Mouse (Mus musculus): ENCODE measurements around the gene Gcgr. TPM values are rescaled to one million over a fixed set of nuclear protein-coding genes. Genes with fewer than 3 reads are reported as not detected.

Gene Gcgr
- polyA plus RNA-seq, 1 experiment from 2014 or later: 0.32 TPM

DNA sequence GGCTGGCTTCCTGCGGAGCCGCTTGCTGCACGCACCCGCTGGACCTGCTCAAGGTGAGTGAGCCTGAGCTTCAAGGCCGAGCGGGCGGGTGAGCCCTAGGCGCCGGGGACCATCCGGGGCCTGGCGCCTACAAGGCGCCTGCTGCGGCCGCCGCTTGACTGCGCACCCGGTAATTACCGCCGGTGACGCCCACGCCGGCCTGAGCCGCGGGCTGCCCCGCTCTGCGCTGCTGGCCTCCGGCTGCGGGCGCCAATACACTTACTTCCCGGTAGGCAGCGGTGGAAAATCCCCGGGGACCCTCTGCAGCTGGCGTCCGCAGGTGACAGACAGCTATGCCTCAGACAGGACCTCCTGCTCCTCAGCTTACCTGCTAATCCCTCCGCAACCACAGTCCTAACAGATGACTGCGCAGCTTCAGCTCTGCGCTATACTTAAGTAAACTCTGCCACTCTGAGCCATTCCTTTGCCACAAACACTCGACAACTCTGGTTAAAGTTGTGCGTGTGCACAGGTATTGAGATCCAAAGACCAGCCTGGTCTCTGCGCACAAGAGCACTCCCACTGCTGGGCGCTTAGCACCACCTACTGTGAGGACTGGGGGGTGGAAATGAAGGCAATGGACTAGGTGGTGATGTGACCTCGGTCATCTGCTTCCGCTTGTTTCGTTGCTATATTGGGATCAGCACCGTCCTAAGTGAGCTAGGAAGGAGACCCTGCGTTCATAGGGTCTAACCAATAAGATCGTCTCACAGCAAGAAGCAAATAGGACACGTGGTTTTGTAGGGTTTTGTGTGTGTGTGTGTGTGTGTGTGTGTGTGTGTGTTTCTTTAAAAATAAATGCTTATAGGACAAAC lies 38.2 kb upstream of the Gcgr start:
- Histone ChIP-seq H3K4me1 (replicated peaks; ENCODE audit: control insufficient read depth, insufficient read depth, low read length) (peaks cover 28% of the 10 kb centered on the region), H3K4me3 (replicated peaks; ENCODE audit: low read length) (peak overlapping the region; percentile 77), H3K27ac (peak overlapping the region; percentile 72), H3K9ac (peak overlapping the region; percentile 75), H3K36me3 (replicated peaks; ENCODE audit: control insufficient read depth, insufficient read depth) (peaks cover 59% of the 10 kb centered on the region), H3K27me3 (ENCODE audit: control insufficient read depth, insufficient read depth, low read length) (no peaks in the 10 kb centered on the region), H3K4me2 (replicated peaks) (peak overlapping the region; percentile 86), H3K9me3 (ENCODE audit: control insufficient read depth, low read length) (no peaks in the 10 kb centered on the region)
- WGBS: under 1% methylated on average over 48 of the region's 48 CpGs
- peak; percentile 50 for DNase-seq (ENCODE audit: low spot score)
- ATAC-seq (ENCODE audit: low FRiP score): peak; percentile 49

- DNase-seq (ENCODE audit: low spot score) (no peak), ATAC-seq (ENCODE audit: low FRiP score) (no peak)
- Histone ChIP-seq H3K36me3 (replicated peaks; ENCODE audit: control insufficient read depth, insufficient read depth) (peaks cover 59% of the 10 kb centered on the region), H3K4me3 (replicated peaks; ENCODE audit: low read length) (peak overlapping the region; percentile 77), H3K4me1 (replicated peaks; ENCODE audit: control insufficient read depth, insufficient read depth, low read length) (peaks cover 28% of the 10 kb centered on the region), H3K9me3 (ENCODE audit: control insufficient read depth, low read length) (no peaks in the 10 kb centered on the region), H3K27me3 (ENCODE audit: control insufficient read depth, insufficient read depth, low read length) (no peaks in the 10 kb centered on the region), H3K4me2 (replicated peaks) (peak overlapping the region; percentile 86), H3K27ac (peak overlapping the region; percentile 72), H3K9ac (peak overlapping the region; percentile 75)
- WGBS: 24% methylated on average over 3 of the region's 3 CpGs
These were observed 37.7 kb upstream of the Gcgr start for GRCm38 (mm10) chr11:120492878-120493203.

GRCm38 (mm10) chr11:120493351-120493750 lies 37.1 kb upstream of the Gcgr start:
- peaks cover 28% of the 10 kb centered on the region for H3K4me1 ChIP-seq (replicated peaks; ENCODE audit: control insufficient read depth, insufficient read depth, low read length)
- no peak for ATAC-seq (ENCODE audit: low FRiP score)
- H3K4me3 ChIP-seq (replicated peaks; ENCODE audit: low read length): peak overlapping the region; percentile 77
- no peaks in the 10 kb centered on the region for H3K9me3 ChIP-seq (ENCODE audit: control insufficient read depth, low read length)
- peak overlapping the region; percentile 75 for H3K9ac ChIP-seq
- peaks cover 59% of the 10 kb centered on the region for H3K36me3 ChIP-seq (replicated peaks; ENCODE audit: control insufficient read depth, insufficient read depth)
- H3K4me2 ChIP-seq (replicated peaks): peak overlapping the region; percentile 86
- WGBS: 61% methylated on average over 3 of the region's 3 CpGs
- H3K27ac ChIP-seq: peak overlapping the region; percentile 72; the same call in 1 of the 2 replicates
- no peak for DNase-seq (ENCODE audit: low spot score)
- H3K27me3 ChIP-seq (ENCODE audit: control insufficient read depth, insufficient read depth, low read length): no peaks in the 10 kb centered on the region

DNA sequence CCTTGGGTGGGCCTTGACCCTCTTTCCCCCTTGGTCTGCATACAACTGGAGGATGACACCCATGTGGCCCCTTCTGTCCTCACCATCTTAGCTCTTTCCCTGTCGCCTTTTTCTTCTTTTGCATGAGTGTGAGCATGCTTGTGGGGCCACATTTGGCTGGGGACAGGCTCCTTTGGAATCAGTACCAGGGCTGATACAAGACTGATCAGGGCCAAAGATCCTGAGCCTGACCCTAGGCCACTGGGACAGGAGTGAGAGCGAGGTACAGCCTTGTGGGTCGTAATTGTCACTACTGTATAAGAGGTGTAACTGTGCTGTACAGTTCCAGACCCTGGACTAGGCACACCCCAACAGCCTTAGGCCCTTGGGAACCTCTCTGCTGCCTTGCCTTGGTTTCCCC lies 36.6 kb upstream of the Gcgr start:
- DNase-seq (ENCODE audit: low spot score) (no peak), ATAC-seq (ENCODE audit: low FRiP score) (no peak)
- Histone ChIP-seq H3K4me1 (replicated peaks; ENCODE audit: control insufficient read depth, insufficient read depth, low read length) (peaks cover 28% of the 10 kb centered on the region), H3K36me3 (replicated peaks; ENCODE audit: control insufficient read depth, insufficient read depth) (peaks cover 59% of the 10 kb centered on the region), H3K9ac (peak overlapping the region; percentile 75; the same call in 1 of the 2 replicates), H3K27ac (no peak overlapping the region), H3K27me3 (ENCODE audit: control insufficient read depth, insufficient read depth, low read length) (no peaks in the 10 kb centered on the region), H3K9me3 (ENCODE audit: control insufficient read depth, low read length) (no peaks in the 10 kb centered on the region), H3K4me2 (replicated peaks) (peak overlapping the region; percentile 86), H3K4me3 (replicated peaks; ENCODE audit: low read length) (no peak overlapping the region)
- 91% methylated on average over 3 of the region's 3 CpGs for WGBS

DNA sequence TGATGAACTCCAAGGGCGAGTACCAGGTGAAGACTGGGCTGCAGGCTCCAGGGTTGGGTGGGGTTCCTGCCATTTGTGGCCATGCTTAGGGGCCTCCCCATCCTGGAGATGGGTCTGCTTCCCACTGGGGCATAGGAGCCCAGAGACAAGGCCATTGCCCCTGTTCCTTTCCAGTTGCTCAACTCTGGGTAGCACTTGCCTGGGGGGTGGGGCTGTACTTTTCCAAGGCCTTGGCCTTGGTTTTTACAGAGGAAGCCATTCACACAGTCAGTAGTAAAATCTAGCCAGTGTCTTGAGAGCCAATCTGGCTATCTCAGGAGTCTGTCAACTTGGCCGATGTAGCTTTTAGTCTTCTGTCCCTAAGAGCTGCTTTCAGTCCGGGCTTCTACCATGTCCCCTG lies 33.1 kb upstream of the Gcgr start:
- Histone ChIP-seq H3K27ac (no peak overlapping the region), H3K27me3 (ENCODE audit: control insufficient read depth, insufficient read depth, low read length) (no peaks in the 10 kb centered on the region), H3K4me3 (replicated peaks; ENCODE audit: low read length) (no peak overlapping the region), H3K9ac (no peak overlapping the region), H3K36me3 (replicated peaks; ENCODE audit: control insufficient read depth, insufficient read depth) (peaks cover 51% of the 10 kb centered on the region), H3K9me3 (ENCODE audit: control insufficient read depth, low read length) (no peaks in the 10 kb centered on the region), H3K4me1 (replicated peaks; ENCODE audit: control insufficient read depth, insufficient read depth, low read length) (peaks cover 16% of the 10 kb centered on the region), H3K4me2 (replicated peaks) (no peak overlapping the region)
- WGBS: 98% methylated on average over 3 of the region's 3 CpGs
- ATAC-seq (ENCODE audit: low FRiP score): no peak
- DNase-seq (ENCODE audit: low spot score): no peak

GRCm38 (mm10) chr11:120498226-120498625 lies 32.3 kb upstream of the Gcgr start:
- 94% methylated on average over 12 of the region's 12 CpGs for WGBS
- no peak overlapping the region for H3K4me3 ChIP-seq (replicated peaks; ENCODE audit: low read length)
- peaks cover 8% of the 10 kb centered on the region for H3K4me1 ChIP-seq (replicated peaks; ENCODE audit: control insufficient read depth, insufficient read depth, low read length)
- no peak overlapping the region for H3K4me2 ChIP-seq (replicated peaks)
- no peaks in the 10 kb centered on the region for H3K9me3 ChIP-seq (ENCODE audit: control insufficient read depth, low read length)
- DNase-seq (ENCODE audit: low spot score): no peak
- no peak overlapping the region for H3K9ac ChIP-seq
- ATAC-seq (ENCODE audit: low FRiP score): no peak
- peaks cover 51% of the 10 kb centered on the region for H3K36me3 ChIP-seq (replicated peaks; ENCODE audit: control insufficient read depth, insufficient read depth)
- no peak overlapping the region for H3K27ac ChIP-seq
- H3K27me3 ChIP-seq (ENCODE audit: control insufficient read depth, insufficient read depth, low read length): no peaks in the 10 kb centered on the region

- no peak overlapping the region for H3K4me2 ChIP-seq (replicated peaks)
- 90% methylated on average over 5 of the region's 5 CpGs for whole genome bisulfite sequencing
- peaks cover 1% of the 10 kb centered on the region; the same call in 1 of the 2 replicates for H3K4me1 ChIP-seq (replicated peaks; ENCODE audit: control insufficient read depth, insufficient read depth, low read length)
- no peak overlapping the region for H3K27ac ChIP-seq
- DNase-seq (ENCODE audit: low spot score) (no peak), ATAC-seq (ENCODE audit: low FRiP score) (no peak)
- H3K9me3 ChIP-seq (ENCODE audit: control insufficient read depth, low read length): no peaks in the 10 kb centered on the region
- no peaks in the 10 kb centered on the region for H3K27me3 ChIP-seq (ENCODE audit: control insufficient read depth, insufficient read depth, low read length)
- no peak overlapping the region for H3K4me3 ChIP-seq (replicated peaks; ENCODE audit: low read length)
- no peak overlapping the region for H3K9ac ChIP-seq
- peaks cover 50% of the 10 kb centered on the region for H3K36me3 ChIP-seq (replicated peaks; ENCODE audit: control insufficient read depth, insufficient read depth)
These were observed 31.6 kb upstream of the Gcgr start for GRCm38 (mm10) chr11:120498891-120499290.

DNA sequence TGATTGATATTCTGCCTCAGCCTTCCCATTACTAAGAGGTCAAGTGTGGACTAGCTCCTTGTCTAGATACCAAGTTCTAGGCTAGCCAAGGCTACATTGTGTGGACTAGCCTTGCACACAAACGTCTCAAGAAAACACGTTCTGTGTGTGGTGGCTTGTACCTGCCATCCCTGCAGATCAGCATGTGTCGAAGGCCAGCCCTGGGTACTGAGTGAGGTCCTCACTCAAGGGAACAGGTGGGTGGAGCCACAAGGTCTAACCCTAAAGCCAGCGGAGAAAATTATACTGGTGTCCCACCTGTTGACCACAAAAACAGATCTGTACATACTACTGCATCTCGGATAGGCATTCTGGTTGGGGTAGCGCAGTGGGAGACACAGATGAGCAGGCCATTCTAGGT lies 30.6 kb upstream of the Gcgr start:
- Histone ChIP-seq H3K4me3 (replicated peaks; ENCODE audit: low read length) (no peak overlapping the region), H3K9me3 (ENCODE audit: control insufficient read depth, low read length) (no peaks in the 10 kb centered on the region), H3K36me3 (replicated peaks; ENCODE audit: control insufficient read depth, insufficient read depth) (peaks cover 40% of the 10 kb centered on the region), H3K27me3 (ENCODE audit: control insufficient read depth, insufficient read depth, low read length) (no peaks in the 10 kb centered on the region), H3K9ac (no peak overlapping the region), H3K27ac (no peak overlapping the region), H3K4me2 (replicated peaks) (no peak overlapping the region), H3K4me1 (replicated peaks; ENCODE audit: control insufficient read depth, insufficient read depth, low read length) (no peaks in the 10 kb centered on the region)
- no peak for ATAC-seq (ENCODE audit: low FRiP score)
- DNase-seq (ENCODE audit: low spot score): no peak
- 87% methylated on average over 6 of the region's 6 CpGs for WGBS

DNA sequence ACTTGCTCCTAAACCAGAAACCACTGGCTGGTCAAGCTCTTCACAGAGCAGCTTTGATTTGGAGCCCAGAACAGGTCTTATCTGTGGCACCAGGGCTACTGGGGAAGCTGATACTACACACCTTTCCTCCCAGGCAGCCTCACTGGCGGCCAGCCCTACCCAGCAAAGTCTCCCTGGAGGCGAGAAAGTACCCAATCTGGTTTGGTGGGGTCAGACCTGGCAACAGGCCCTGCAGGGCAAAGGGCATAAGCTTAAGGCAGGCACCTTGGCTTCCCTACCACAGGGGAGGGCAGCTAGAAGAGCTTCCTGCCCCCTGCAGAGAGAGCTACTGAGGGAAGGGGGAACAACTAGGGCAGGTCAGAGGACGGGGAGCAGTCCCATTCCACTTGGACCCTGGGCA lies 30.1 kb upstream of the Gcgr start:
- no peak overlapping the region for H3K27ac ChIP-seq
- no peaks in the 10 kb centered on the region for H3K4me1 ChIP-seq (replicated peaks; ENCODE audit: control insufficient read depth, insufficient read depth, low read length)
- no peak overlapping the region for H3K4me2 ChIP-seq (replicated peaks)
- H3K9me3 ChIP-seq (ENCODE audit: control insufficient read depth, low read length): no peaks in the 10 kb centered on the region
- no peak overlapping the region for H3K9ac ChIP-seq
- 26% methylated on average over 3 of the region's 3 CpGs for WGBS
- no peak for DNase-seq (ENCODE audit: low spot score)
- H3K36me3 ChIP-seq (replicated peaks; ENCODE audit: control insufficient read depth, insufficient read depth): peaks cover 35% of the 10 kb centered on the region
- no peaks in the 10 kb centered on the region for H3K27me3 ChIP-seq (ENCODE audit: control insufficient read depth, insufficient read depth, low read length)
- H3K4me3 ChIP-seq (replicated peaks; ENCODE audit: low read length): no peak overlapping the region
- ATAC-seq (ENCODE audit: low FRiP score): no peak

Measured in hindbrain, embryonic 14.5 days (tissue).